Mouse (Mus musculus) brain, embryonic 14.5 days (tissue): ENCODE data around the gene Pnkp. TPM values are rescaled to one million over a fixed set of nuclear protein-coding genes. Genes with fewer than 3 reads are reported as not detected.
"Not testable (repeated sequence)": the region's sequence is repeated elsewhere in the genome, so short reads cannot be mapped to it uniquely, and the experiment has no call there.

Source experiments
- DNase-seq: peaks from one replicate; pipeline ENCODE4 v3.0.0-alpha.2; 2011; ENCODE audit warnings: low read depth
- CTCF ChIP-seq: fragments of 200-500 bp; IDR thresholded peaks from 2 replicates; pipeline ENCODE4 v1.5.1; 2012; ENCODE audit warnings: inconsistent platforms, mild to moderate bottlenecking, moderate library complexity, borderline replicate concordance; ENCODE audit not compliant: insufficient read depth, insufficient read length; ENCODE audit errors: extremely low read depth
- POLR2A ChIP-seq: fragments of 200-500 bp; IDR thresholded peaks from 2 replicates; pipeline ENCODE4 v1.6.1; 2012; ENCODE audit warnings: mild to moderate bottlenecking, inconsistent platforms, borderline replicate concordance; ENCODE audit not compliant: poor library complexity, insufficient read depth, insufficient read length, severe bottlenecking; ENCODE audit errors: extremely low read depth
- polyA plus RNA-seq: library from polyadenylated mRNA; depleted of rRNA; stranded (reverse); fragments of >200 nt; gene quantifications from 2 replicates; pipeline ENCODE4 v1.2.3, GENCODE M21; 2012

Gene Pnkp
- polyA plus RNA-seq, 1 experiment, result 33.1 TPM

GRCm38 (mm10) chr7:44867010-44867702 is 10.2 kb downstream of the Pnkp start:
- no peak for TF ChIP-seq CTCF
- no peak for TF ChIP-seq POLR2A

GRCm38 (mm10) chr7:44867802-44868201 is 10.9 kb downstream of the Pnkp start:
- no peak for TF ChIP-seq POLR2A
- no peak for TF ChIP-seq CTCF
- no peak for DNase-seq

More at GRCm38 (mm10) chr7:44867010-44867702, 10.2 kb downstream of the Pnkp start:
- DNase-seq, result no peak

- TF ChIP-seq POLR2A (no peak), CTCF (no peak)
- no peak for DNase-seq
These were observed 11.5 kb downstream of the Pnkp start for GRCm38 (mm10) chr7:44868465-44868864.

- peak; percentile 82 for DNase-seq
- TF ChIP-seq POLR2A (peak; percentile 95), CTCF (no peak)
These were observed 12.2 kb downstream of the Pnkp start for GRCm38 (mm10) chr7:44868919-44869696.

GRCm38 (mm10) chr7:44869697-44870528 is 13.0 kb downstream of the Pnkp start, which contains the start of gene Ptov1:
Gene Ptov1 (minus strand): TSS chr7:44869788.
- peak; percentile 100 for DNase-seq
- TF ChIP-seq CTCF, result 0 out of 2 replicates have a peak, but pooled peaks have one; percentile 5
- TF ChIP-seq POLR2A, result peak; percentile 3; the same call in 1 of the 2 replicates

- DNase-seq, result no peak
- TF ChIP-seq CTCF (no peak), POLR2A (no peak)
These were observed 13.7 kb downstream of the Pnkp start for GRCm38 (mm10) chr7:44870614-44871013.

- TF ChIP-seq POLR2A (no peak), CTCF (no peak)
- no peak for DNase-seq
These were observed 14.2 kb downstream of the Pnkp start for GRCm38 (mm10) chr7:44871181-44871580.

GRCm38 (mm10) chr7:44871774-44872173 is 14.8 kb downstream of the Pnkp start:
- not testable (repeated sequence) for DNase-seq

- no peak for TF ChIP-seq CTCF
- TF ChIP-seq POLR2A, result no peak
- DNase-seq, result no peak
These were observed 20.9 kb downstream of the Pnkp start for GRCm38 (mm10) chr7:44877833-44878232.

- TF ChIP-seq POLR2A (no peak), CTCF (no peak)
- no peak for DNase-seq
These were observed 26.1 kb downstream of the Pnkp start for GRCm38 (mm10) chr7:44883036-44883435.

- DNase-seq, result no peak
- TF ChIP-seq POLR2A, result no peak
- no peak for TF ChIP-seq CTCF
These were observed 27.7 kb downstream of the Pnkp start for GRCm38 (mm10) chr7:44884637-44885036.
